Mouse (Mus musculus) cerebellum, adult 2 months (tissue): Measurements from ENCODE around the gene Pcsk2. TPM values are rescaled to one million over a fixed set of nuclear protein-coding genes. Genes with fewer than 3 reads are reported as not detected.

Experiments used
- DNase-seq, 2 experiments: peaks; one replicate each; pipeline ENCODE4 v3.0.0; 2021
- H3K27ac ChIP-seq: fragments of 200-500 bp; 2 replicates; pipeline ENCODE4 v1.5.1; 2012; ENCODE audit warnings: low read length, control low read depth, inconsistent platforms; ENCODE audit not compliant: insufficient read depth
- H3K27me3 ChIP-seq: fragments of 200-500 bp; 2 replicates; pipeline ENCODE4 v1.6.1; 2012; ENCODE audit warnings: inconsistent platforms, mild to moderate bottlenecking, low read length, moderate library complexity; ENCODE audit not compliant: control insufficient read depth, insufficient read depth
- H3K4me1 ChIP-seq: fragments of 200-500 bp; 2 replicates; pipeline ENCODE4 v1.6.1; 2011; ENCODE audit warnings: low read length; ENCODE audit not compliant: control insufficient read depth, insufficient read depth
- H3K4me3 ChIP-seq: fragments of 200-500 bp; replicated peaks from 2 replicates; pipeline ENCODE3; 2011; ENCODE audit warnings: mild to moderate bottlenecking, low read depth, low read length, control low read depth; ENCODE audit not compliant: insufficient read depth
- CTCF ChIP-seq: fragments of 200-500 bp; IDR thresholded peaks from 2 replicates; pipeline ENCODE4 v1.5.1; 2011; ENCODE audit warnings: low read depth, mild to moderate bottlenecking, control low read depth, low read length, moderate library complexity, borderline replicate concordance; ENCODE audit not compliant: insufficient read depth
- POLR2A ChIP-seq: fragments of 200-500 bp; IDR thresholded peaks from 2 replicates; pipeline ENCODE4 v1.6.1; 2011; ENCODE audit warnings: low read length, control low read depth, borderline replicate concordance; ENCODE audit not compliant: insufficient read depth
- WGBS: fragments of 180-500 bp; shearing (Covaris S2); methylation state at CpG from one replicate; pipeline ENCODE4 v1.1.7; 2018; 5-methylcytosine and 5-hydroxymethylcytosine counted together
- polyA plus RNA-seq: library from polyadenylated mRNA; depleted of rRNA; stranded (reverse); fragments of >200 nt; gene quantifications from 2 replicates; pipeline ENCODE4 v1.2.3, GENCODE M21; 2012

The Pcsk2 gene
- polyA plus RNA-seq, 1 experiment: 69.5 TPM

DNA sequence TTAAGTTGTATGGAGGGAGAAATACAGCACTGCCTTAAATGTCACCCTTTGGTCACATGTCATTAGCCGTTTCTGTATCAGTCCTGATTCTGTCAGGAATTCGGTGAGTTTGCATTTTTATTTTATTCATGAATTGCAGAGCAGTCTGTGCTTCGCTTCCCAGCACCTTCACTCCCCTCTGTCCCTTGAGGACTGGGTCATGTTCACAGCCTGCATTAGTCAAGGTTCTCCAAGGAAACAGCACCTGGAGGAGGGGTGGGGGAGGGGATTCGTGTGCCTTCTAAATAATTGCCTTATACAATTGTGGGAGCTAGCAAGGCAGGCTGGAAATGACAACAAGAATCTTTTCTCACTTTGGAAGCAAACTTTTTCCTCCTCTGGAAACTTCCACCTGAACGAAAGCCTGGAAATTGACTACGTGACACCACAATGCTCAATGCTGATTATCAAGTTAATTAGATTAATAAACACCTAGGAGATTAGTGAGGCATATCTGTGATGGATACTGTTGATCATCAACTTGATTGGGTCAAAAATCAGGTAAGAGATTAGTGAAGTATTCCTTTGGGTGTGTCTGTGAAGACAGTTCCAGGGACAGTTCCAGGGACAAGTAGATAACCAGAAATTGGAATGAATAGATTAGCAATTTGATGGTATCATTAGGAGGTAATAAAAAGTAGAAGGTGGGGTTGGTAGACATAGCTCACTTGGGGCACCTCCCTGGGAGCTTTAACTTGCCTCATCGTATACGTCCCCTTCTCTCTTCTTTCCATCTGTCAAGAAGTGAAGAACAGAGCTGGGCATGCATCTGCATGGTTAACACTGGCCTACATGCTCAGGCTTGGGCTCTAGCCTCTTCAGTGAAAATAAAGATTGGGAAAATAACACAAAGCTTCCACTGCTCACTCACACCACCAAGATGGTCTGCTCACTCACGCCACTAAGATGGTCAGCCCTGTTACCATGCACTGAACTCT is 64.7 kb downstream of the Pcsk2 start:
- Histone ChIP-seq H3K27me3 (no peaks in the 10 kb centered on the region), H3K4me1 (no peaks in the 10 kb centered on the region), H3K4me3 (no peak overlapping the region), H3K27ac (no peak overlapping the region)
- DNase-seq: no peak
- no peak for TF ChIP-seq POLR2A
- no peak for TF ChIP-seq CTCF
- 75% methylated on average over 9 of the region's 9 CpGs for WGBS

DNA sequence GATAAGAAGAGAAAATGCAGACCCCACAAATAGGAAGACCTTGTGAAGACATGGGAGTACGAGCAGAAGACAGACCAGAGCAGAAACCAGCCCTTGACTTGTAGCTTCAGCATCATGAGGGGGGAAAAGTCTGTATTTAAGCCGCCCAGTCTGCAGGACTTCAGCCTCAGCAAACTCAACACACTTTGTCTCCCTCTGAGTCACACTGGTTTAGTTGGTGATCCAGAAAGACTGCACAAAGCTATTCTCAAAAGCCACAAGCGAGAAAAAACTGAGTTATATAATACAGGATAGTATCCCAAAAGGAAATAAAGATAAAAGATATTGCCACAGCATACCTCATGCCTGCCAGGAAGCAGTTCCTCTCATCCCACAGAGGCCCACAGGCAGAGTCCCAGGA is 67.5 kb downstream of the Pcsk2 start:
- H3K4me1 ChIP-seq: no peaks in the 10 kb centered on the region
- no peaks in the 10 kb centered on the region for H3K27me3 ChIP-seq
- no peak overlapping the region for H3K27ac ChIP-seq
- no peak for DNase-seq
- no peak overlapping the region for H3K4me3 ChIP-seq
- WGBS: 93% methylated on average over 3 of the region's 3 CpGs
- no peak for TF ChIP-seq POLR2A
- TF ChIP-seq CTCF: no peak

DNA sequence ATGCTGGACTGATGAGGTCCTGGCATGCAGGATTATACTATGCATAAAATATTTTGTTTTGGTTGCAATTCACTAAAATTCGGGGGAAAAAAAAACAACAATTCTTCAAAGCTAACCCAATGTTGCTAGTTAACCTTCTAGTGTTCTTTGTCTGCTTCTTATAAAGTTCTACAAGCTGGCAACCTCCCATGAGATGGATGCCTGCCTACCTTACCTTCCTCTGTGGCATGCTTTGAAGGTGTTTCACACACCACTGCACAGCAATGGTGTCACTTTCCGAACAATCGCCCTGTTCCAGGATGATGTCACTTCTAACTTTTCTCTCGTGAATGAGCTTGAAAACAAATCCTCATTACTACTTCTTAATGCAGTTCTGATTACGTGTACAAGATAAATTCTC is 68.8 kb downstream of the Pcsk2 start:
- no peak for DNase-seq
- no peak overlapping the region for H3K4me3 ChIP-seq
- WGBS: 61% methylated on average over 5 of the region's 5 CpGs

DNA sequence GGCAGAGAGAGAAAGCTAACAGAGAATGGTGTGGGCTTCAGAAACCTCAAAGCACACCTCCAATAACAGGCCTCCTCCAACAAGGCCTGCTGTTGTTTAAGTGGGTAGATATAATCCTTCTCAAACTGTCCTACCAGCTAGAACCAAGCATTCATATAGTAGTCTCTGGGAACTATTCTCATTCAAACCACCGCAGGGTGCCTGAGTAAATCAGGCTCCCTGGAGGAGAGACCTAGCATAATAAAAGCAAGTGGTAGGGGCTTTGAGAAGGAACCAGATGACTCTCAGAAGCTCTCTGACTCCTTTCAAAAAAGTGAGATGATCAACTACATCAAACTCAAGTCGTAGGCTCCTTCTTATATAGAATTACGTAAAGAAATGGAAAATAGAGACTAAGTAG is 75.0 kb downstream of the Pcsk2 start:
- Histone ChIP-seq H3K4me1 (peaks cover 3% of the 10 kb centered on the region; the same call in 1 of the 2 replicates), H3K27ac (no peak overlapping the region), H3K27me3 (no peaks in the 10 kb centered on the region), H3K4me3 (no peak overlapping the region)
- TF ChIP-seq POLR2A: no peak
- TF ChIP-seq CTCF: no peak
- WGBS: 59% methylated on average over 3 of the region's 3 CpGs
- DNase-seq: no peak

More for the DNA sequence above, 68.8 kb downstream of the Pcsk2 start:
- H3K4me1 ChIP-seq: no peaks in the 10 kb centered on the region
- H3K27ac ChIP-seq: no peak overlapping the region
- no peak for TF ChIP-seq POLR2A
- TF ChIP-seq CTCF: no peak
- no peaks in the 10 kb centered on the region for H3K27me3 ChIP-seq

DNA sequence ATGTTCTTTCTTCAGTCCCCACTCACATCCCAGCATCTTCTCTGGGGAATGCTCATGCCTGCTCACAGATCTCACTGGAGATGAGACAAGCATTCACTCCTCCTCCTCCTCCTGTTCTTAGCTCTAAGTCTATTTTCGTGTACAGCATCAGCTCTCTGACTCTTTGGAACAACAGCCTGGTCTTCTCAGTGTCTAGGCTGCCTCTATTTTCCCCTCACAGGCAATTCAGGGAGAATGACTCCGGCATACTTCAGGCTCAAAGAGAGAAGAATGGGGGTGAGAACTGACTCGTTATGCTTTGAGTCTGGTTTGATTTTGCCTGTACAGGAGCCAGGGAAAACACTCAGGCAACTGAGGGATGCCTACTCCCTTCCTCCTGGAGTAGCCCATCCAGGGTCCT is 78.0 kb downstream of the Pcsk2 start:
- TF ChIP-seq CTCF: no peak
- TF ChIP-seq POLR2A: no peak
- 50% methylated on average over 3 of the region's 3 CpGs for WGBS
- Histone ChIP-seq H3K4me3 (no peak overlapping the region), H3K27ac (no peak overlapping the region), H3K27me3 (no peaks in the 10 kb centered on the region), H3K4me1 (peaks cover 3% of the 10 kb centered on the region; the same call in 1 of the 2 replicates)
- DNase-seq: no peak

DNA sequence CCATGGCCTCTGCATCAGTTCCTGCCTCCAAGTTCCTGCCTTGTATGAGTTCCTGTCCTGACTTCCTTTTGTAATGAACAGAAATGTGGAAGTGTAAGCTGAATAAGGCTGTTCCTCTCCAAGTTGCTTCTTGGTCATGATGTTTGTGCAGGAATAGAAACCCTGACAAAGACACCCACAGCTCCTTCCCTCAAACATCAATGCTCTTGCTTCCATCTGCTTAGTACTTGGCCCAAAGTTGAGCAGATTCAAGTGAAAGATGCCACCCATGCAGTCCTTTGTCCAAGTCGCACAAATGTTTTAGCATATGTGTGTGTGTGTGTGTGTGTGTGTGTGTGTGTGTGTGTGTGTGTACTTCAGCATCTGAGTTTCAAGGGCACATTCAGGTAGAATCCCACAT is 97.3 kb downstream of the Pcsk2 start:
- no peak for TF ChIP-seq CTCF
- no peak for TF ChIP-seq POLR2A
- H3K4me3 ChIP-seq: no peak overlapping the region
- WGBS: 73% methylated on average over 1 of the region's 1 CpGs
- H3K4me1 ChIP-seq: peaks cover 13% of the 10 kb centered on the region
- H3K27me3 ChIP-seq: no peaks in the 10 kb centered on the region
- DNase-seq: no peak
- no peak overlapping the region for H3K27ac ChIP-seq

DNA sequence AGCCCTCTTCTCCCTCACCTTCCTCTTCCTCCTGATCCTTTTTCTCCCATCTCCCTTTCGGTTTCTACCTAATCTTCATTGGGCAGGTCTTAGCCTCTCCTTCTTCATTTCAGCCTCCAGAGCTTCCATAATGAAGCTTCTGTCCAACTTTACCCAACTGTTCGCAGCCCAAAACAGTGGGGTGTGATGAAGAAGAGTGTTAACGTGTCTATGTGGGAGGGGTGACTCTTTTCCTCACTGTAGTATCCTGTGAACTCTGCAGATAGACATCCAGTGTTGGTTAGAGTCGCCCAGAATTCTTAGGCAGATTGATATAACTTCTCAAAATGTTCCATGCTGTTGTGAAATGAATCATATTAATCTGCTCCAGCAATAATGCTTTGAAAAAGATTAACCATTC is 98.4 kb downstream of the Pcsk2 start:
- no peak overlapping the region for H3K27ac ChIP-seq
- H3K4me1 ChIP-seq: peaks cover 13% of the 10 kb centered on the region
- no peaks in the 10 kb centered on the region for H3K27me3 ChIP-seq
- WGBS: 84% methylated on average over 4 of the region's 4 CpGs
- TF ChIP-seq POLR2A: no peak
- DNase-seq: no peak
- H3K4me3 ChIP-seq: no peak overlapping the region

DNA sequence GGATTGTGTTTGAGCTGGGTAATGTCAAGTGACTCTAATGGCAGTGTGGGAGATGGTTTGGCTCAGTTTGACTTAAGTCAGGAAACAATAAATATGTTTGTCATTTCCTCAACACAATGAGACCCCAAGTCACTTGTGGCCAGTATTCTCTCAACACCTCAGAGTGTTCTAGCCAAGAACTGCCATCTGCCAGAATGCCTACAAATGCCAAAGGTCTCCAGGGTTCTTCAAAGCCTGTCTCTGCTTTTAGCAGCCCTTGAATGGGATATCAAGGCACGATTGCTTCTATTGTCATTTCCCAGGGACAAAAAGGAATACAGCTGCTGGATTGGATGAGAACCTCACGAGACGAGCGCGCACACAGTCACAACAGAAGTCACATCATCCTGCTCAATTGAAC is 100.0 kb downstream of the Pcsk2 start:
- peaks cover 13% of the 10 kb centered on the region for H3K4me1 ChIP-seq
- DNase-seq: peak; percentile 44 to 65
- TF ChIP-seq CTCF: no peak
- H3K27me3 ChIP-seq: no peaks in the 10 kb centered on the region
- H3K27ac ChIP-seq: 0 out of 2 replicates have a peak overlapping the region, but pooled peaks have one; percentile 43
- no peak overlapping the region for H3K4me3 ChIP-seq
- 31% methylated on average over 5 of the region's 5 CpGs for WGBS
